Mouse (Mus musculus) liver, postnatal 0 days (tissue): ENCODE results near the gene Ero1l. TPM values are rescaled to one million over a fixed set of nuclear protein-coding genes. Genes with fewer than 3 reads are reported as not detected.

Experiments used
- ATAC-seq: fragments of 200-750 bp; cut with Nextera tagmentation; 2 replicates; pipeline ENCODE4 v1.8.0; 2017; ENCODE audit warnings: mild to moderate bottlenecking, moderate library complexity
- DNase-seq: peaks from one replicate; pipeline ENCODE4 v3.0.0-alpha.2; 2016
- H3K27ac ChIP-seq: fragments of 300-500 bp; sonication (generic); 2 replicates; pipeline ENCODE4 v1.5.1; 2014; ENCODE audit warnings: antibody characterized with exemption, moderate library complexity, mild to moderate bottlenecking, low read depth
- H3K27me3 ChIP-seq: fragments of 300-500 bp; sonication (generic); 2 replicates; pipeline ENCODE4 v1.6.1; 2014; ENCODE audit warnings: low read length, control low read depth, mixed read lengths; ENCODE audit not compliant: insufficient read depth
- H3K36me3 ChIP-seq: fragments of 300-500 bp; sonication (generic); replicated peaks from 2 replicates; pipeline ENCODE4 v1.6.1; 2014; ENCODE audit warnings: mild to moderate bottlenecking, control low read depth, low read length, moderate library complexity, mixed read lengths; ENCODE audit not compliant: insufficient read depth
- H3K4me1 ChIP-seq: fragments of 300-500 bp; sonication (generic); 2 replicates; pipeline ENCODE4 v1.6.1; 2014; ENCODE audit warnings: antibody characterized with exemption, mild to moderate bottlenecking, control low read depth; ENCODE audit not compliant: insufficient read depth
- H3K4me2 ChIP-seq: fragments of 300-500 bp; sonication (generic); 2 replicates; pipeline ENCODE4 v1.6.1; 2014; ENCODE audit warnings: low read depth, mild to moderate bottlenecking, low read length, moderate library complexity, mixed read lengths
- H3K4me3 ChIP-seq: fragments of 300-500 bp; sonication (generic); 2 replicates; pipeline ENCODE4 v1.5.1; 2014; ENCODE audit warnings: low read depth, low read length
- H3K9ac ChIP-seq: fragments of 300-500 bp; sonication (generic); replicated peaks from 2 replicates; pipeline ENCODE4 v1.6.1; 2014; ENCODE audit warnings: mild to moderate bottlenecking, moderate library complexity
- H3K9me3 ChIP-seq: fragments of 300-500 bp; sonication (generic); 2 replicates; pipeline ENCODE4 v1.6.1; 2016; ENCODE audit warnings: mild to moderate bottlenecking, control low read depth, low read length, mixed read lengths
- CTCF ChIP-seq: sonication (generic); IDR thresholded peaks from 2 replicates; pipeline ENCODE4 v1.5.1; 2016; ENCODE audit warnings: antibody characterized with exemption, low read depth
- EP300 ChIP-seq: IDR thresholded peaks from 2 replicates; pipeline ENCODE4 v1.6.1; 2016; ENCODE audit warnings: antibody characterized with exemption, low read depth, mild to moderate bottlenecking
- WGBS: fragments of 180-500 bp; shearing (Covaris S2); extraction: QIAGEN DNeasy Blood & Tissue Kit; methylation state at CpG from one replicate; pipeline ENCODE4 v1.1.7; 2014; ENCODE audit not compliant: insufficient replicate concordance; 5-methylcytosine and 5-hydroxymethylcytosine counted together
- polyA plus RNA-seq: library from polyadenylated mRNA; unstranded; fragments of >200 nt; fragmentation: Nextera tagmentation; extraction: Ambion mirVana; gene quantifications from 2 replicates; pipeline ENCODE4 v1.2.1, GENCODE M21; 2015

Ero1l gene
- polyA plus RNA-seq, 1 experiment from 2014 or later = 37.6 TPM

DNA sequence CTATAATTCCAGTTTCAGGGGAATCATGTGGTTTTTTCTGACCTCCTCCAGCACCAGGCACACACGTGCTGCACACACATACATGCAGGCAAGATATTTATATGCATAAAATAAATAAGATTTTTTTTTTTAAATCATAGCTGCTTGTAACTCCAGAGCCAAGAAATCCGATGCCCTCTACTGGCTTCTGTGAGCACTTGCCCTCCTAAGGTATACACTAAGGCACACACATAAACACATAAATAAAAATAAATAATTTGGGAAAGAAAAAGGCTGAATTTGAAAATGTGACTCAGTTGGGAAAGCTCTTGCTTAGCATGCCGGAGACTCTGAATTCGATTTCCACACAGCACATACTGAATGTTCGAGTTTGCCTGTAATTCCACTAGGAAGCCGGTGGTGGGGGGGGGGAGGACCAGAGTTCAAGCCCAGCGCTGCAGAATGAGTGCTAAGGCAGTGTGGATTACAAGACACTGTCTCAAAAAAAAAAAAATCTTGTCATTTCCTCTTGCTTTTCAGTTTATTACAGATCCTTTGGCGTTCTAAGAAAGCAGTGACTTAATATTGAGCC, 10.5 kb upstream of the Ero1l start:
- ATAC-seq = peak; percentile 13
- Histone ChIP-seq H3K4me3 (peak overlapping the region; percentile 99), H3K27me3 (no peaks in the 10 kb centered on the region), H3K9me3 (no peaks in the 10 kb centered on the region), H3K36me3 (peaks cover 22% of the 10 kb centered on the region), H3K4me2 (peak overlapping the region; percentile 74), H3K27ac (no peak overlapping the region), H3K9ac (peak overlapping the region; percentile 3; the same call in 1 of the 2 replicates), H3K4me1 (peaks cover 8% of the 10 kb centered on the region)
- TF ChIP-seq EP300 = no peak
- TF ChIP-seq CTCF = no peak
- WGBS = 10% methylated on average over 8 of the region's 8 CpGs
- no peak for DNase-seq

DNA sequence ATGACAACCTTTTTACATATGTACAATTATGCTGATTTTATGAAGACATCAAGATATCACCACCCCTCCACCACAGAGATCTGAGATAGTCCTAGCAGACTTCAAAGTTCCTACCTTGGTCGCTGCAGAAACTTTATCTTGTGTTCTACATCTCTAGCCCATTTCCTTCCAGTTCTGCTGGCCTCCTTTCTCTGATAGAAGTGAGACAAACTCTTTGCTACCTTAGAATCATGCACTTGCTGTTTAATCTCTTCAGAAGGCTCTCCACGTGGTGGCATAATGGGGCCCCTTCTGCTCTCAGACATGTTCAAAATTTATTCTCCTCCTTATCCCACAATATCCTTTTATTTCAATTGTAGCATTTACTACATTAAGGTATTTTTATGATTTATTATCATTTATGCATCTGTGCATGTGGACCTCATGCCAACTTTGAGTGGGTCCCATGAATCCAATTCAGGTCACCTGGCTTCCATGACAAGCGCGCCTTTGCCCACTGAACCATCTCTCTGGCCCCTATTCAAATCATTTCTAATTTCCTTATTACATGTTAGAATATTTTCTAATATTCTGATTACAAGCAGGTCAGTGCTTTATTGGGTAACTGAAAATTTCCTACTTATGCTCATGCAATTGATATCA, 9.6 kb upstream of the Ero1l start:
- Histone ChIP-seq H3K27me3 (no peaks in the 10 kb centered on the region), H3K9ac (no peak overlapping the region), H3K27ac (no peak overlapping the region), H3K36me3 (peaks cover 15% of the 10 kb centered on the region), H3K4me3 (no peak overlapping the region), H3K4me1 (peaks cover 8% of the 10 kb centered on the region), H3K9me3 (no peaks in the 10 kb centered on the region), H3K4me2 (no peak overlapping the region)
- 73% methylated on average over 4 of the region's 4 CpGs for WGBS
- DNase-seq (no peak), ATAC-seq (no peak)
- TF ChIP-seq CTCF (no peak), EP300 (no peak)

DNA sequence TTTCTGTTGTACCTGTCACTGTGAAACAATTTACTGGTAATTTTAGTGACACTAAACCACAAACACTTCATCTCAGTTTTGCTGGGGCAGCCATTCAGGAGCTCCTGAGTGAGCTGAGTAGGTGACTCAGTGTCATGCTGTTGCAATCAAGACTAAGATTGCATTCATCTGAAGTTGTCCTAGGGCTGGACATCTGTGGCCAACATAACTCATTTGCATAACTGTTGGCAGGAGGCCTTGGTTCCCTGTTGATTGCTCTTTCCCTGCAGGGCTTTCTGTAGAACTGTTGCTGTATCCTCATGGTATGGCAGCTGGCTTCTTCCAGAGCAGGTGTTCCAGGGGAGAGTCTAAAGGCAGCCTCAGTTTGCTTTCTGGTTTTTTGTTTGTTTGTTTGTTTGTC, 6.9 kb upstream of the Ero1l start:
- TF ChIP-seq CTCF = no peak
- no peak for TF ChIP-seq EP300
- Histone ChIP-seq H3K4me3 (no peak overlapping the region), H3K9me3 (no peaks in the 10 kb centered on the region), H3K9ac (no peak overlapping the region), H3K27me3 (no peaks in the 10 kb centered on the region), H3K27ac (peak overlapping the region; percentile 39; the same call in 1 of the 2 replicates), H3K36me3 (no peaks in the 10 kb centered on the region), H3K4me2 (0 out of 2 replicates have a peak overlapping the region, but pooled peaks have one; percentile 9), H3K4me1 (peaks cover 27% of the 10 kb centered on the region)
- DNase-seq = peak; percentile 27
- ATAC-seq = peak; percentile 16

DNA sequence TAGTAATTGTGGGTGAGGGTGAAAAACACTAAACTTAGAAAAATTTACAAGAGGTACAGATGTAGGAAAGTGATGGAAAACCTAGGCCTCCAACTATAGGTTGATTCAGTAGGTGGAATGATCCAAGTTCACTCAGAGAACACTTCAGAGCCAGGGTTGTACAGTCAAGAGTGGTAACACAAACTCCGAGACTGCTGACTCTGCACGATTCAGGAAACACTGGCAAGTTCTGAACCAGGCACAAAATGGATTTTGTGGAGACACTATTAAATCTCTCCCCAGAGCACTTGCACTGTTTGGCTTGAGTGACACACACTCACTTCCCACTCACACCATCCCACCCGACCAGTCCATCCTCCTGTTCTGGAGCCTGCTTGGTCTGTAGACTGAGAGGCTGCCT, 4.7 kb upstream of the Ero1l start:
- no peak overlapping the region for H3K4me2 ChIP-seq
- no peaks in the 10 kb centered on the region for H3K27me3 ChIP-seq
- DNase-seq (no peak), ATAC-seq (no peak)
- no peaks in the 10 kb centered on the region for H3K9me3 ChIP-seq
- no peak overlapping the region for H3K4me3 ChIP-seq
- no peak overlapping the region for H3K27ac ChIP-seq
- H3K4me1 ChIP-seq = peaks cover 37% of the 10 kb centered on the region
- H3K9ac ChIP-seq = no peak overlapping the region
- TF ChIP-seq EP300 (no peak), CTCF (no peak)
- 82% methylated on average over 3 of the region's 3 CpGs for WGBS
- no peaks in the 10 kb centered on the region for H3K36me3 ChIP-seq

DNA sequence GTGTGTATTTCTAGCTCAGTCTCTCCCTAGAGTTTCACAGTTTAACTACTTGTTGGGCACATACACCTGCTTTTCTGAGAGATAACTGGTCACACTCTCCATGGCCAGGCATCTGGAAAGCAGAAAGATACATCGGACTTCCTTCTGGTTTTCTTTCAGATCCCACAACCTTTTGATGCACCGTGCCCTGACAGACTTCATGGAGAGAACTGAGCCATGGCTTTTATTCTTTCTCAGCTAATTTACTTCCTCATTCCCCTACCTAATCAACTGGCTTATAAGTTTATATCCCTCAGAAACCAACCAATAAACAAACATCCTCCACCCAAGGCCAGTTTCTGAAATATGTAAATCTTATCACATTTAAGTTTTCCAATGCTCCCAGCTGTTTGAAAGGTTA, 3.9 kb upstream of the Ero1l start:
- no peak overlapping the region for H3K9ac ChIP-seq
- WGBS = 68% methylated on average over 2 of the region's 2 CpGs
- H3K27ac ChIP-seq = peak overlapping the region; percentile 24; the same call in 1 of the 2 replicates
- DNase-seq = no peak
- ATAC-seq = no peak
- H3K36me3 ChIP-seq = no peaks in the 10 kb centered on the region
- H3K4me2 ChIP-seq = no peak overlapping the region
- no peaks in the 10 kb centered on the region for H3K9me3 ChIP-seq
- no peak for TF ChIP-seq EP300
- no peak for TF ChIP-seq CTCF
- no peaks in the 10 kb centered on the region for H3K27me3 ChIP-seq
- no peak overlapping the region for H3K4me3 ChIP-seq
- peaks cover 37% of the 10 kb centered on the region for H3K4me1 ChIP-seq

DNA sequence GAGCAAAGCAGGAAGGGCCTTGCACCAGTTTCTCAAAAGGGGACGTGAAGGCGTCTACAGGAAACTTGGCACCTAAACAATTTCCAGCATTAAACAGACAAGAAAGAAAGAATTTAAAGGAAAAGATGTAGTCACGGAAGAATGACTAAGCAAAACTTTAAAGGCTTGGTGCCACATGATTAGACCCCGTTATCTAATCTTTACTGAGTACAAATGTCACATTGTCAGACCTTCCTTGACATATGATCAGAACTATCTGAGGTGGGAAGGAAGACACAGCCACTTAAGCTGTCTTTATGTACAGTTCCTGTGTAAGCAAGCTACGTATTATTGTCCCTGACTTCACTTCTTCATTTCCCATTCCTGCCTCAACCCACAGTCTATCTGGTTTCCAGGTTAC, 3.1 kb upstream of the Ero1l start:
- TF ChIP-seq CTCF (no peak), EP300 (peak; percentile 93)
- no peaks in the 10 kb centered on the region for H3K27me3 ChIP-seq
- 42% methylated on average over 5 of the region's 5 CpGs for WGBS
- DNase-seq (no peak), ATAC-seq (no peak)
- peak overlapping the region; percentile 69; the same call in 1 of the 2 replicates for H3K27ac ChIP-seq
- no peaks in the 10 kb centered on the region for H3K9me3 ChIP-seq
- no peak overlapping the region for H3K4me3 ChIP-seq
- no peaks in the 10 kb centered on the region for H3K36me3 ChIP-seq
- H3K4me1 ChIP-seq = peaks cover 40% of the 10 kb centered on the region
- no peak overlapping the region; the same call in 1 of the 2 replicates for H3K9ac ChIP-seq
- peak overlapping the region; percentile 48 for H3K4me2 ChIP-seq
